Mouse (Mus musculus) heart, postnatal 0 days (tissue): ENCODE data around the gene Bsg.

Experiments used
- CTCF ChIP-seq: IDR thresholded peaks from 2 replicates; pipeline ENCODE4 v1.5.1; 2016; ENCODE audit warnings: antibody characterized with exemption, control low read depth, low read depth
- EP300 ChIP-seq: IDR thresholded peaks from 2 replicates; pipeline ENCODE4 v1.6.1; 2016; ENCODE audit warnings: antibody characterized with exemption, low read depth

DNA sequence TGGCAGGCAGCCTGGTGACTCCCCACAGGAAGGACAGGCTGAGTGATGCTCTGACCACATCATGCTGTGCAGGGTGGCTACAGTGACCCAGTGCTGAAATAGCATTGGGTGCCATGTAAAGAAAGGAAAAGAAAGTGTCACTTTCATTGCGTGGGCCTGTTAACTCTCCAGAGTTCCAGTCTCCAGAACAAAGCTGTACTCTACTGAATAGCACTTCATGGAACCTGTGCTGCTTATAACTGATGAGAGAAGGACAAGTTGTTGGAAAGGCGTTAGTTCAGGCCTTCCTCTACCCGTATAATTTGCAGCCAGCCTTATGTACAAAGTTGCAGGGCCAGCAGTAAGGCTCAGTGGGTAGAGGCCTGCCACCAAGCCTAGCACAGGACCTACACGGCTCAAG lies 15.6 kb upstream of the Bsg start, which contains the start of gene Gzmm:
- TF ChIP-seq CTCF = no peak
- no peak for TF ChIP-seq EP300
